Mouse (Mus musculus): ENCODE results near the gene Ccdc175.

DNA sequence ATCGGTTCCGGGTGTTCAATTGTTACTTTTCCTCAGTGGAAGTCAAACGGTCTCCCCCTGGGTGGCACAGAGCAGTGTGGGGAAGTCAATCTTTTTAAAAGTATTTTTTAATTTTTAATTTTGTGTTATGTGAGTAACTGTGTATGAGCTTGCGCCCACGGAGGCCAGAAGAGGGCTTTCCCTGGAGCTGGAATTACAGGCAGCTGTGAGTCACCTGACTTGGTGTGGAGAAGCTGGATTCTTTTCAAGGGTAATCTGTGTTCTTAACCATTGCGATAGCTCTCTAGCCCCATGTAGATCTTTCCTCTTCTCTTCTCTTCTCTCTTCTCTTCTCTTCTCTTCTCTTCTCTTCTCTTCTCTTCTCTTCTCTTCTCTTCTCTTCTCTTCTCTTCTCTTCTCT, 69.7 kb downstream of the Ccdc175 start:
- no peak for TF ChIP-seq GATA1 (IDR thresholded peaks at IDR 0.05; ENCODE audit: low read length)
- TF ChIP-seq TAL1 (IDR thresholded peaks at IDR 0.05; ENCODE audit: low read length), result no peak
